Mouse (Mus musculus) layer of hippocampus, adult 9-10 months (tissue): ENCODE measurements around the gene Dner.
A peak's percentile ranks its signal among the peaks of the same experiment; 100 is the strongest.

Experiments used
- DNase-seq: peaks from one replicate; pipeline ENCODE4 v3.0.0; 2022; ENCODE audit warnings: low spot score

Gene Dner

DNA sequence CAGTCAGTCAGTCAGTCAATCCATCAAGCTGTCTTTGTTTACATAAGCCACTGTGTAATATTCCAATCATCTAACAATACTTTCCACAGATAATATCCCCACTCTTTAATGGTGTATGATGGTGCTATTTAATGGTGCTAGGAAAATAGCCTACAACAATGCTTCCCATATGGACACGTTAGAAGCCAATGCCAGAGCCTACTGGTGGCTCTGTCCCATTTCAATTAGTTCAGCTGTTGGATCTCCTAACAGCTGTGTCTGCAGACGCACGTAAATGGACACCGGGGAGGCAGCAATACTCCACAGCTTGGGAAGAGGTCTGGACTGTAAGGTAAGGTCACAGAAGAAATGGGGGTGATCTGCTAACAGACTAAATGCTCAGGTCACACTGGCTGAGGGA, 171.6 kb downstream of the Dner start:
- no peak for DNase-seq

DNA sequence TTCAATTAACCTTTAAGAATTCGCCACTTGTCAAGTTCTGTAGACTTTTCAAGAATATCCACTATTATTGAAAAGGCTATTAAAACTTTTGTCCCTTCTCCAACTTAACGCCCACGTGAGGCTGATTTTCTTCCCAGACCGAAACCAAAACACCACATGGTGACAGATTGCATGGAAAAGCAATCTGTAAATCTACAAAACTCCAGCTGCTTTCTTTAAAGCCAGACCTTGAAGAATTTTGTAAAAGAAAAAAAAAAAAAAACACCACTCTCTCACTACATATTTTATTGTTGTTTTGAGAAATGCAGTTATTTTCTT, 173.1 kb downstream of the Dner start:
- DNase-seq = peak; percentile 26

DNA sequence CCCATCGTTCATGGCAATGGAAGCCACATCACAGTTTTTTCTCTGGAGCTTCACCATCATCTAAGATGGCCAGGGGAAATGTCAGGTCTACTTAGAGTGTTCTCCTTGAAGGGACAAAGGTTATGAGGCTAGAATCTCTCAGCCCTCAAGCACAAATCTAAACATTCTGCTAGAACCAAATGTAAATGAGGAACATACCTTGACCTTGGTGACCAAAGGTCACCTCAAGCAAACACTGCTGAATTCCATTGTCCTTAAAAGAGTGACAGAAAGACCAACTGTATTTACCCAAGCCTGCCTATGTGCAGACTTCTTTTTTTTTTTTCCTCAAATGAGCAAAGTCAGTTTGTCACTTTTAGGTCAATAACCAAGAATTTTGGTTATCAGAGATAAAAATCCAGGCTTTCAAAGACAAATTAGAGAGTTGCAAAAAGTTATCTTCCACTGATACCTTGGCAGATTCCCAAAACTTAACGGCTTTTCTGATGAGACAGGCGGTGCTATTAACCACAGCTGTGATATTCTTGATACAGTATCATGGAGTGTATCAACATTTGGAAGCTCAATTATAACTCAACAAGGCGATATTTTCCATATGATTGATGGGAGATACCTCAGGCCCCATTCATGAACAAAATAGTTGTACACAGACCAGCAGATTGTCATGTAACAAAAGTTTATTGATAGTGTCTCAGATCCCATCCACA, 173.6 kb downstream of the Dner start:
- no peak for DNase-seq

DNA sequence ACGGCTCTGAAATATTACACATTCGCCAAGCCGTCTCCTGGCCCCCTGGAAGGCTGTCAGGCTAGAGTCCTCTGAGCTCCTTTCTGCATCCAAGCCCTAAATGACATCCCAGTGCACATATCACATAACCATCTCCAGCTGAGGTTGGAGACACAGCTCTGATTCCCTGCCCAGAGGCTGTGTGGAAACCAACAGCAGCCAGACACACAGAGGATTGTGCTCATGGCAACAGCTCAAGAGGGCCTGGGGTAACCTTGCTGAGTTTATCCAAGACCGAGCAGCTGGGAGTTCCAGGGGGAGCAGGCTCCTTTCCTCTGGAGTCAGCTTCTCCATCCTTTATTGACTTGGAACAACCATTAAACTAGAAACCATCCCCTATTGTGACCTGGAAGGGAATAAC, 177.7 kb downstream of the Dner start:
- no peak for DNase-seq

DNA sequence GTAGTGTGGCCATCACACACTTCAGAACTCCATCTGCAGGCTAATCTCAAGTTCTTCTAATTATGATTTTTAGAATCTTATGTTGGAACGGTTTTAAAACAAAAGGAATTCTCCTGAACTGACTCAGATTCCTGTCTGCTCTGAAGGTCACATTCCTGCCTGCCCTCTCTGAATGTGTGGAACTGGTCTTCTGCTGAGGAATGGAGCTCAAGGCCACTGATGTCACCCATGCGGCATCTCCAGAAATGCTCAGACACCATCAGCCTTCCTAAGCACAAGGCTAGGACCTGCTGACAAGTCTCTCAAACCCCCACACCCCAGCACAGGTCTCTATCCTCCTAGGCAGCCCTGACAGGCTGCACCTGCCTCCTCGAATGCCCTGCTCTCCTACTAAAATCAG, 182.8 kb downstream of the Dner start:
- DNase-seq = no peak

DNA sequence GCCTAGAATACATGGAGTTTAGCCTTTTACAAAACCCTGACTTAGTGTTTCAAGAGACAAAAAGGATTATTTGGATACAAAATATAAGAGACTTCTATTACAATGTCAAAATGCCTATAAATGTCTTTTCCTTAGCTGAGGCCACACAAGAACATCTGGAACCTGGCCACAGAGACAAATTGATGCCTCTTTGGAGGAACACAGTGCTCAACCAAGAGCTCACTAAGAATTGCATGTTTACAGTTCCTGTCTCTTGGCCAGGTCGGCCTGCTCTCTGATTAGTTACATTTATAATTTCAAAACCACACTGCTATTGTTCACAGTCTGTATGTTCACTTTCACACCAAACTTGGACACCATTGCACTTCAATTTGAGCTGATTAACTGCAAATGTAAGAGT, 187.5 kb downstream of the Dner start:
- no peak for DNase-seq

DNA sequence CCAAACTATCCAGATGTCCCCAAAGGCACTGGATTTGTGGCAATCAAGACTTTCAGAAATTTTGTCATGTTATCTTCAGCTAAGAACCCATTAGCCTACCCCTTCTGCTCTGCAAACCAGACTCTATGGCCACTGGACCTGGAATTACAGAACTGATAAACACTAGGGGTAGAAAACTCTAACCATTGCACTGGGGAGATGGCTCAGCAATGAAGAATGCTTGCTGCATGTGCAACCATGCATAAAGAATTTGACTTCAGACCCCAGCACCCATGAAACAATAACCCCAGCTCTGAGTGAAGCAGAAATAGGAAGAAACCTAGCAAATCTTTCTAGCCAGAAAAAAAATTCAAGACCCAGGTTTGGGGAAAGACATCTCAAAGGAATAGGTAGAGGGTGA, 188.5 kb downstream of the Dner start:
- no peak for DNase-seq

DNA sequence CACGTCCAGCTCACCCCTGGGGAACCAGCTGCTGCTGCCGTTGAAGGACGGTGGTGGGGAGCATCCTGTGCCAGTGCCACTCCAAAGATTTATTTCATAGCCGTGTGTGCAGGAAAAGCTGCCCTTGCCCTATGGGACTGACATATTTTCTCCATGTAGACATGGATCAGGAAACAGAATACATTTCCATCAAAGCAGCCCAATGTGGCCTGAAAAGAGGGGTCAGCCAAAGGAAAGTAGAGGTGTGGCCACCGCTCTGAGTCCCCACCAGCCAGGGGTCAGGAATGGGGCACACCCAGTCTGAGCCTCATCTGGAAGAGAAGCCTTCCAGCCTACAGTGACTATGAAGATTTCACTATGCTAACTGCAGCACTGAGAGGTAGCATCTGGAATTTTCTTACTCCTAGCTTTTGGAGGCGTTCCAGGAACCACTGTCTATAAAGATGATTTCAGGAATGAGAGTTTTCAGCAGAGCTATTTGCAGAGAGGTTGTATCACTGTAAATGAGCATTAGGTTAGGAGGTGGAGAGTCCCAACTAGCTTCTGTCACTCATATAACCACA, 189.0 kb downstream of the Dner start:
- no peak for DNase-seq

DNA sequence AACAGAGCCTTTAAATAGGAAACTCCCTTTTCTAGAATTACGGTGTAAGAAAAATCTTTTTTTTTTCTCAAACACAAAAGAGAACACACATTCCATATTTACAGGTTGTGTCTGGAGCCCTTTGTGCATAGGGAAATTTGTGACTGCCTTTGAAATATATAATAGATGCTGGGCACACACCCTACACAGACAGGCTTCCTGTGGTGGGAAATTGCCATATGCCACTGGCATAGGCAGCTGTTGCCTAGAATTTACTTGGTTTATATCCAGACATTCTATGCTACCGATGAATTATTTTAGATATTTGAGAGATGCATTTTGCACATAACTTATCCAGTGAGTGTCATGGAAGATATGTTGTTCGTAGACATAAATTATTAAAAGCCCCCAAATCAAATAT, 195.3 kb downstream of the Dner start:
- DNase-seq = no peak

DNA sequence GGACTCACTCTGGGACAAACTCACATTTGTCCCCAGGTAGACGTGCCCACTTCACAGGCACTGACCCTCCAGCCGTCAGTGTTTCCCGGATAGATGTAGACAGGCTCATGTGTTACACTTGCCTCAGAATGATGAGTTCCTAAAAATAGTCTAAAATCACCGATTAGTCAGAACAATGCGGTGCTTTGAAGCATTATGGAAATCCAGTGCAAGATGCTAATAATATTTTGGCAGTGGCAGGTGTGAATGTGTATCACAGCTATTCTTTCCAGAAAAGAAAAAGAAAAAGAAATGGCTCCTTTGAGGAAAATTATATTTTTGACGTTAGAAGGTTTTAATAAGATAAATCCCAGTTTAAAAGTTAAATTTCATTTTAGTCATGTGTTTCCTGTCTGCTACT, 204.3 kb downstream of the Dner start:
- no peak for DNase-seq

DNA sequence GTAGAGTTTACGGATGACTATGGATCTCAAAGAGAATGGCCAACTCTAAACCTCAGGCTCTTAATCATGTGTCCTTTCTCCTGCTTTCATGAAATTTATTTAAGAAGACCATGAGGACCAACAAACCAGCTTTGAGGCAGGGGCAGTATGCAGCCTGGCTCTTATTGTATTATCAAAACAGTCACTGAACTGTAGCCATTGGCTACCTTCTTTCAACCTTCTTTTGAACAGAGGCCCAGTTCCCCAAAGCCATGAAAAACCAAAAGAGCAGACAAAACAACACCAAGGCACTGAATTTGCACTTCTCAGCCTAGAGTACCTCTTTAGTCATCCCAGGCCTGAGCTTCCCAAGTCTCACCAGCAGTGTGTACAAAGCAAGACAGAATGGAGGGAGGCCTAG, 207.5 kb downstream of the Dner start:
- DNase-seq = no peak

DNA sequence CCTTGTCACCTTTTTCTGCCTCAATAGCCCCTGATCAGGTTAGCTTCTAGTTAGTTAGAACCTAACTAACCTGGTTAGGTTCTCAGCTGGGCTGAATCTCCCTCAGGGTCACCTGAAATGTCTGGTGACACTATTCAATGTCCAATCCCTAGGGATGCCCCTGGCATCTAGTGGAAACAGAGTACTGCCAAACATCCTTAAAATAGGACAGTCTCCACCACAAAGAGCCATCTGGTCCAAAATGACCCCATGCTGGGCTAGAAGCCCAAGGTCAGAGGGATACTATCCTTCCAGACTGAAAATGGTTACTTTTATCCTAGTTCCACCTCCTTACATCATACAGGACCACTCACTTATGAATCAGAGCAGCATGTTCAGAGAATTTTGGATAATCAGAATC, 211.0 kb downstream of the Dner start:
- DNase-seq = no peak

DNA sequence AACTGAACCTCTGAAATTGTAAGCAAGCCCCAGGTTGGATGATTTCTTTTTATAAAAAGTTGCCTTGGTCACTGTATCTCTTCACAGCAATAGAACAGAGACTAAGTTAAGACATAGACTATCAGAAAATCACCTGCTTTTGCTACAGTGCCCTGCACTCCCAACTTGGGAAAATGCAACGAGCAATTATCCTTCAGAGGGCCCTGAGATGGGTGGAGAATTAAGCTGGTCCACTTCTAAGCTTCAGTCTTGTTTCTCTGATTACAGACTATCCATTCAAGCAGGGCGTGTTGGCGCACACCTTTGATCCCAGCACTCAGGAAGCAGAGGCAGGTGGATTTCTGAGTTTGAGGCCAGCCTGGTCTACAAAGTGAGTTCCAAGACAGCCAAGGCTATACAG, 211.4 kb downstream of the Dner start:
- DNase-seq = no peak

DNA sequence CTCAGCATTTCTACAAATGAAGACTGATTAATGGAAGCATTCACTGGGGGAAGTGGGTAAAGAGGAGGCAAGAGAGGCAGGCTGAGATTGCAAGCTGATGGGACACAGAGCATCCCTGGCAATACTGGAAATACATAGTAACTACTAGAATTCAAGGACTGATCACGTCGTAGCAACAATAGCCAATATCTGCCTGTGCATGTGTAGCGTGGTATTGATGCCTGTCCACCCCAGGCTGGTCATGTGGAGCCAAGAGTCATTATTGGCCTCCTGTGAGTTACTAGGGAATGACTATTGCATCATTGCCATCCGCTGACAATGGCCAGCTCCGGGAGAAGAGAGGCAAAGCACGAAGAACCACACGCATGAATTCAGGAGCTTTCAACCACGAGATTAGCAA, 216.0 kb downstream of the Dner start:
- DNase-seq = no peak

DNA sequence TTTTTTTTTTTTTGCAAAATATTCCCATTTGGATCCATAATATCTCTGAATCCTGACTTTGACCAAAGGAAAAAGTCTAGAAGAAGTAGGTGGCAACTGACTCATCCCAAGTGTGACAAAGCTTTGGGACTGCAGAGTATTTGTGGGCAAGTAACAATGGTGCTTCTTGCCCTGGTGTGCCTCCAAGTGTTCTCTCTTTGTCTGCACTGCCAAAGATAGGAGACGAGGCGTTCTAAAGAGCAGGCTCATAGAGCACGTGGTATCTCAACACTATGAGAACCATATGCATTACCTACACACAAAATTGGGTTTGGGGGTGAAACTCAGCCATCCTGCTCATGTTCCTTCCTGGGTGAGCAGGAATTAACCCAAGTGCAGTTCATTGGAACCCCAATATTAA, 221.7 kb downstream of the Dner start:
- DNase-seq = no peak

DNA sequence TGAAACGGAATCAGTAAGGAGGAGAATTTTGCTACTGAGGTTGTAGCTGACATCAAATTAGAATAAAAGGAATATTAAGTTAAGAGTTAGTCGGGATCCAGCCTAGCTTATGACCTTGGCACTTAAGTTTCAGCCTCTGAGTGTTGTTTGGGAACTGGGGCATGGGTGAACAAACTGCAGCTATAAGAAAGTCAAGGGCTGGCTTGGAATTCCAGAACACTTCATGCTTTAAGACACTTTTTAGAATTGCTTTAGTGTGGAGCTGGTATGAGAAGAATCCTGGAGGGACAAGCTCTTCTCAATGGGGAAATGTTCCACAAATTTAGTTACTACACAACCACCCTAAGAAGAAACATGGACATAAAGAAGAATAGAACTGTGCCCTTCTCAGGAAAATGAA, 223.8 kb downstream of the Dner start:
- DNase-seq = no peak

DNA sequence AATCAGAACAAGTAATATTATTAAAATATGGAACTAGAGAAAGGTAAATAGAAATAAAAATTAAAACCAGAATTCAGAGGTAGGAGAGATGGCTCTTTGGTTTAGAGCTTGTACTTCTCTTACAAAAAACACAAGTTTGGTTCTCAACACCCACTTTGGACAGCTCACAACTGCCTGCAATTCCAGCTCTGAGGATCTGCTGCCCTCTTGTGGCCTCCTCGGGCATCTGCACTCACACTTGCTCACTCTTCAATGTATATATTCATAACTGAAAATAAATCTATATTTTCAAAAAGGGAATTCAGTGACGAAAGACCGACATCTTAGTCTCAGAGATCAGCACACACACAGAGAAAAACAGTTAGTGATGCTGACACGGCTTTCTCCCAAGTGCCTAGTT, 225.7 kb downstream of the Dner start:
- DNase-seq = no peak

DNA sequence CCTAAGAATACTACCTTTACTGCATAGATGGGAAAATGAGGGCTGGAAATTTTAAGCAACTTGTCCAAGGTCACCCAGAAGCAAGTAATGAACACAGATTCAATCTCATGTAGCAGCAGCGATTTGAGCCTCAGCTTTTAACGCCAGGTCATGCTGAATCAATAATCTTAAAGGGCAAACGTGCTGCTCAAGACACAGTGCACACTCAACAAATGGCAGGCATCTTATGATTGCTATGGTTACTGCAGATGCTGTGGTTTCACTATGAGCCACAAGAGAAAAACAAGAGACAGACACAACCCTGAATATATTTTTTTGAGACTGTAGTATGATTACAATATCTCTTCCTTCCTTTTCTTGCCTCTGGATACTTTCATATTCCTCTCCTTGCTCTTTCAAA, 228.4 kb downstream of the Dner start:
- DNase-seq = no peak

DNA sequence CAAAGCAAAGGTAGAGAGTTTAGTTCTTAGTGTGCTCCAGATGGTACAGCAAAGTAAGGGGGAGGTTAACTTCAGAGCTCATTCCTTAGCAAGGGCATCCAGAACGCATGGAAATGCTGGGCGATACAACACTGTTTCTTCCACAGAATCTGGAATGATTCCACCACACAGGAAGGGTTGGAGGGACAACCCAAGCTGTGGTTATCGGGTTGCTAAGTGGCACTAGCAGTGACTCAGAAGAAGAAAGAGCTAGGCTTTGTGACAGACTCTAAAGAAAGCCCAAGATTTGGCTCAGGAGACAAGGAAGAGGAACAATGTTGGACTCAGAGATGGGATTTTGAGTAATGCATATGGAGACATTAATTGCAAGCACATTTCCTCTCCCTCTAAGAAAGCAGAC, 231.3 kb downstream of the Dner start:
- no peak for DNase-seq

DNA sequence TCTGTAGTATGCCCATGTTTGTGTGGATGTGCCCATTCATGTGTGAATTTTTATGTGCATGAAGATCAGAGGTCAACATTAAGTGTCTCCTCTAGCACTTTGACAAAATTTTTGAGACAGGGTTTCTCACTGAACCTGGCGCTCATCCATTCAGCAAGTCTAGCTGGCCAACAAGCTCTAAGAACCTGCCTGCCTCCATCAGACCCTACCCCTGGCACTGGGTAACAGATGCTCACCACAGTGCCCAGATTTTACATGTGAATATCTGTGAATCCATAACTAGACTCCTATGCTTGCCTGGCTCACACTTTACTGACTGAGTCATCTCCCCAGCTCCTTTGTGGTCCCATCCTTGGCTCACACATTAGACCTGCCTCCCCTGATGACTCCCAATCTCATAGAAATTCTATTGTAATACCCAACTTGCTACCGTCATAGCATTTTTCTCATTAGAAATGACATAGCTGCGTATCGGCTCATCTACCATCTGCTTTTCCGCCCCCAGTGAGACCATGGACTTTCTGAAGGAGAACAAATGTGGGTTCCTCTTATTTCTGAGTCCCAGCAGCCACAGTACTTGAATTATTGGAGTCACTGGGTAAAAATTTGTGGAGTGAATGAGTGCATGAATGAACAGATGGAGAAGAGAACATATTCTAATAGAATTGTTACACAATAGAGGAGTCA, 231.9 kb downstream of the Dner start:
- peak; percentile 17 for DNase-seq

DNA sequence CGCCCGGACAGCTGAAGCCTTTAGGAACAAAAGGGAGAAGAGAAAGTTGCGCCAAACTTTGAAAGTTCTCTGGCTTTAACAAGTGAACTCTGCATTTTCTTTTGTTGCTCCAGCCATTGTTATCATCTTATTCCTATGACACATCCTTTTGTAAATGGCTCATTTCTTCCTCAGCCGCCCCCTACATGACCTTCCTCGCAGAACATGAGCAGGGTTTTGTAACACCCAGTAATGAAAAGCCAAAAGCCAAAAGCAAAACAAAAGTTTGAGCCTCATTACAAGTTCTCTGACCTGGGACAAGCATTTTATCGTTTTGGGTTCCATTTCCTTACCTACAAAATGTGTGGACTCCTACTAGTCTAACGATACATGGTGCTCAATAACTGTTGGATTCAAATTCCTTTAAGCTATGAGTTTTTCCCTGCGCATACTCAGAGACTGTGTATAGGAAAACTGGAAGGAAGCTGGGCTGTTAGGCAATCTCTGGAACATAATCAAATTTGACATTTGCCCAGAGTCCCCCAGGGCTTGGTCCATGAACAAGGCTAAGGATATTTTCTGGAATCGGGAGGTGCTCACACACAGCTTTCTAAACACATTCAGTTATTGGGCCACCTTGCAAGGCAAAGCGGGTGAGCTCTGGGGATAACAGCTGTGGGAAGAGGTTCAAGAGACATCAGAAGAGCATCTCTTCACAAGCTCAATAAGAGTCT, 246.3 kb downstream of the Dner start:
- no peak for DNase-seq

DNA sequence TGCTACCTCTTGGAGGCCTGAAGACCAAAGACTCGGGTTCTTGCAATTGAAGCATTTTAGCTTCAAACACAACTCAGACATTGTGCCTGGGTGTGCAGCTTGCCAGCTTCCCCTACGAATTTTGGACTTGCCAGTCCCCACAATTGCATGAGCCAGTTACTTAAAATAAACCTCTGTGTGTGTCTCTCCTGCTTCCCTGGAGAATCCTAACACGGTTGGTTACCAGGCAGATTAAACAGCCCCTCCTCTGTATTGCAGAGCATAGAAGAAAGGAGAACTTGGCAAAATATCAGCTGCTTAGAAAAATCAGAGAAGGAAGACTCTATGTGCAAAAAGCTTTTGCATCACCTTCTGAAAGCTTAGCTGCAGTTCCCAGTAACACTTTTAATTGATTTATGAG, 252.4 kb downstream of the Dner start:
- no peak for DNase-seq

DNA sequence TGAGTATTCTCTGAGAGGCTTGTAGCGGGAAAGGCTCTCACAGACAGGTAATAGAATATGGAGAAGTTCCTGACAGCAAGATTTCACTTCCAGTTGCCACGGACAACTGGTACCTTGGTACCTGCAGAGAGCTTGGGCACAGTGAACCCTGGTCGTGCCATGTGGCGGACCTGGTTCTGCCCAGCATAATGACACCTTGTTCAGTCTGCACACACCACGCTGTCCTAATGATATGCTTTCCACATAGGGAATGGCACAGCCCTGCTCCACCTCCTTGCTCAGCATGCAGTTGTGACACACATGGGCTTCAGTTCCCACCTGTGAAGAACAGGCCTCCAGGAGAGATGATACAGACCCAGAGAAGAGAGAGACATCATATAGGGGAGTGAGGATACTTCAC, 253.0 kb downstream of the Dner start:
- DNase-seq = no peak
